Comparison of ENCODE assay signal across 9 mouse cellular contexts in the genomic region with DNA sequence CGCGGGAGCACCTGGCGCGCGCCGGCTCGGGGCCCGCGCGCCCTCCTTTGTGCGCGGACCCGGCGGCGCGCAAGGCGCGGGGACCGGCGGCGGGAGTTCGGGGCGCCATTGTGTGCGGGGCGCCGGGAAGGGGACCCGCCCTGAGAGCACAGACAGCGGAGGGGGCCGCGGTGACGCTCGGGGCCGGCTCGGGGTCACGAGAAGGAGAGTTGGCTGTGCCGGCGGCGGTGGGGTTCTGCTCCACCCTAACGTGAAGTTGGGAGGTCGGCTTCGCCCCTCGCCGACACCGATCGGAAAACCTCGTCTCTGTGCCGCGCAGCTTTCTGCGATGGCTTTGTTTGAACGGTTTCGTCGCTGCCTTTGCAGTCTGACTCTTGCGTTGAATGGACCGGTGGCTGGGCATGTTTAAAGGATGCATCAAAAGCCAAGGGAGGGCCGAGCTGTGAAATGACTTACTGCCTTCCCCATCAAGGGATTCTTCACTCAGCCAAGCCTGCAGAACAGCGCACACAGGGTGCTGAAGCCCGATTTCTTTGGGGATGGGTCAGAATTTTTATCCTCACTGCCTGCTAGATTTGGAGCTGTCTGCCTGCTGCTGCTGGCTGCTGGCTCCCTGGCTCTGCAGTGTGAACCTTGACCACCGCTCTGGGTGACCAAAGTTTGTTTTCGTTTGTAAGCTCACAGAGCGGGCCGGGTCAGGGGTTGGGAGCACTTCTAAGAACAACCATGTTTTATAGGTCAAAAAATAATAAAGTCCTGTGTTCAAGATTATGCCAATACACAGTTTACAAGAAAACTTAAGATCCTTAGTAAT. TPM values are rescaled to one million over a fixed set of nuclear protein-coding genes. Genes with fewer than 3 reads are reported as not detected.
A peak's percentile ranks its signal among the peaks of the same experiment; 100 is the strongest.
DNase-seq lines count a peak whose midpoint lies in the region; ATAC-seq and TF ChIP-seq lines count a peak whose summit lies in the region.
"Had no signal": no experiment of that assay in that cellular context is flagged by ENCODE, and none has a peak within 500 bp of the region (broad histone marks: within the 10 kb centered on the region; RNA-seq: fewer than 3 reads in every experiment).

No protein-coding gene starts in this region.

- H3K4me3 ChIP-seq in lung, postnatal 0 days (ENCODE audit: low read depth, low read length) = peak overlapping the region; percentile 55
- H3K4me3 ChIP-seq in stomach, embryonic 14.5 days (ENCODE audit: low read depth, low read length) = peak overlapping the region; percentile 50

- peak; percentile 14 for ATAC-seq in lung, postnatal 0 days
- ATAC-seq in stomach, embryonic 14.5 days (ENCODE audit: insufficient number of reproducible peaks, insufficient read depth, low FRiP score, low read depth) = 0 out of 2 replicates have a peak, but pooled peaks have one; percentile 5

- no peaks in the 10 kb centered on the region for H3K4me1 ChIP-seq in lung, postnatal 0 days (ENCODE audit: insufficient read depth, low read depth, low read length)
- H3K4me1 ChIP-seq in stomach, embryonic 14.5 days (ENCODE audit: control insufficient read depth, insufficient read depth, low read length) = no peaks in the 10 kb centered on the region

- H3K9ac ChIP-seq in lung, postnatal 0 days (replicated peaks; ENCODE audit: low read depth) = peak overlapping the region; percentile 41; the same call in 1 of the 2 replicates
- H3K9ac ChIP-seq in stomach, embryonic 14.5 days (replicated peaks; ENCODE audit: low read depth, low read length) = peak overlapping the region; percentile 18; the same call in 1 of the 2 replicates

- H3K4me2 ChIP-seq in lung, postnatal 0 days (replicated peaks; ENCODE audit: low read depth, low read length) = peak overlapping the region; percentile 91
- H3K4me2 ChIP-seq in stomach, embryonic 14.5 days (replicated peaks; ENCODE audit: low read depth, low read length) = peak overlapping the region; percentile 92

- TF ChIP-seq CTCF in lung, postnatal 0 days (IDR thresholded peaks at IDR 0.05) = no peak

- 3% methylated on average over 47 of the region's 61 CpGs for WGBS in lung, postnatal 0 days
- 1% methylated on average over 60 of the region's 61 CpGs for WGBS in stomach, embryonic 14.5 days

- H3K27ac ChIP-seq in lung, postnatal 0 days (ENCODE audit: low read length) = no peak overlapping the region
- H3K27ac ChIP-seq in stomach, embryonic 14.5 days (ENCODE audit: low read length) = no peak overlapping the region

- H3K9me3 ChIP-seq in lung, postnatal 0 days (ENCODE audit: low read length) = no peaks in the 10 kb centered on the region
- no peaks in the 10 kb centered on the region for H3K9me3 ChIP-seq in stomach, embryonic 14.5 days (ENCODE audit: control insufficient read depth, low read depth, low read length)

- H3K36me3 ChIP-seq in lung, postnatal 0 days (ENCODE audit: insufficient read depth, low read length) = no peaks in the 10 kb centered on the region
- H3K36me3 ChIP-seq in stomach, embryonic 14.5 days (ENCODE audit: control insufficient read depth, insufficient read depth, low read length) = no peaks in the 10 kb centered on the region

- DNase-seq in adrenal gland, postnatal 14 days = peak; percentile 30
- DNase-seq in adrenal gland, postnatal 4 days (ENCODE audit: low spot score in 2 of 2) = no peak
- DNase-seq in cerebellum, postnatal 10 days = peak; percentile 75 to 80
- peak; percentile 25 to 29 for DNase-seq in frontal cortex, postnatal 25 days (ENCODE audit: low spot score in 2 of 2)
- peak; percentile 67 for DNase-seq in kidney, postnatal 10 days
- no peak for DNase-seq in lung, postnatal 0 days (ENCODE audit: low spot score)
- DNase-seq in adrenal gland, postnatal 25 days = no peak

- H3K27me3 ChIP-seq in lung, postnatal 0 days (replicated peaks; ENCODE audit: insufficient read depth, low read length) = peaks cover 39% of the 10 kb centered on the region
- peaks cover 23% of the 10 kb centered on the region; the same call in 1 of the 2 replicates for H3K27me3 ChIP-seq in stomach, embryonic 14.5 days (ENCODE audit: control insufficient read depth, insufficient read depth, low read length)

- no peak for TF ChIP-seq EP300 in lung, postnatal 0 days (IDR thresholded peaks at IDR 0.05)

RNA-seq across cellular contexts. Expression of gene Arhgef7, which starts 1.2 kb away (rescaled TPM):
- 54.4 and 64.5 TPM in 2 replicates for total RNA-seq in adrenal gland, postnatal 14 days (2021)
- total RNA-seq in adrenal gland, postnatal 4 days (2021) = 10 to 100 TPM; 72.8 to 74.1 TPM
- 31.6 and 33.2 TPM in 2 replicates for polyA plus RNA-seq in lung, postnatal 0 days (2015; fragmentation: Nextera tagmentation; extraction: Ambion mirVana)
- 37.0 and 37.4 TPM in 2 replicates for polyA plus RNA-seq in stomach, embryonic 14.5 days (2014; fragmentation: Nextera tagmentation; extraction: Ambion mirVana)
- 47.8 and 56.5 TPM in 2 replicates for total RNA-seq in adrenal gland, postnatal 25 days (2021)

RNA-seq across cellular contexts. Expression of gene 1700016D06Rik, which starts 27.8 kb away (rescaled TPM):
- not detected in 2 replicates for total RNA-seq in adrenal gland, postnatal 14 days (2021)
- total RNA-seq in adrenal gland, postnatal 4 days (2021) = not detected
- polyA plus RNA-seq in lung, postnatal 0 days (2015; fragmentation: Nextera tagmentation; extraction: Ambion mirVana) = not detected in 2 replicates
- polyA plus RNA-seq in stomach, embryonic 14.5 days (2014; fragmentation: Nextera tagmentation; extraction: Ambion mirVana) = not detected in 2 replicates
- total RNA-seq in adrenal gland, postnatal 25 days (2021) = not detected in 2 replicates
- total RNA-seq: gastrocnemius, postnatal 4 days had no signal

Comparison
In these comparisons a context has a peak if more than half of its experiments do, and no peak if none do; other contexts are left out.
1. DNase-seq: peak in adrenal gland, postnatal 14 days (single experiment), cerebellum, postnatal 10 days (2 of 2), frontal cortex, postnatal 25 days (2 of 2) and kidney, postnatal 10 days (single experiment); none in adrenal gland, postnatal 4 days (0 of 2), lung, postnatal 0 days (single experiment) and adrenal gland, postnatal 25 days (single experiment).